Mouse (Mus musculus) neural tube, embryonic 15.5 days (tissue): ENCODE measurements around the gene Rock2. TPM values are rescaled to one million over a fixed set of nuclear protein-coding genes. Genes with fewer than 3 reads are reported as not detected.

ENCODE experiments used
- ATAC-seq: fragments of 200-750 bp; cut with Nextera tagmentation; 2 replicates; pipeline ENCODE4 v1.8.0; 2017; ENCODE audit warnings: mild to moderate bottlenecking, moderate TSS enrichment, moderate library complexity; ENCODE audit not compliant: low FRiP score
- H3K27ac ChIP-seq: fragments of 300-500 bp; sonication (generic); replicated peaks from 2 replicates; pipeline ENCODE4 v1.5.1; 2015; ENCODE audit warnings: mild to moderate bottlenecking, inconsistent platforms
- H3K27me3 ChIP-seq: fragments of 300-500 bp; sonication (generic); replicated peaks from 2 replicates; pipeline ENCODE4 v1.6.1; 2015; ENCODE audit warnings: inconsistent platforms
- H3K36me3 ChIP-seq: fragments of 300-500 bp; sonication (generic); 2 replicates; pipeline ENCODE4 v1.6.1; 2015; ENCODE audit warnings: inconsistent platforms
- H3K4me1 ChIP-seq: fragments of 300-500 bp; sonication (generic); 2 replicates; pipeline ENCODE4 v1.6.1; 2015; ENCODE audit warnings: inconsistent platforms
- H3K4me2 ChIP-seq: fragments of 300-500 bp; sonication (generic); 2 replicates; pipeline ENCODE4 v1.6.1; 2015; ENCODE audit warnings: inconsistent platforms, mild to moderate bottlenecking, moderate library complexity
- H3K4me3 ChIP-seq: fragments of 300-500 bp; sonication (generic); replicated peaks from 2 replicates; pipeline ENCODE4 v1.5.1; 2015; ENCODE audit warnings: mild to moderate bottlenecking, inconsistent platforms
- H3K9ac ChIP-seq: fragments of 300-500 bp; sonication (generic); replicated peaks from 2 replicates; pipeline ENCODE4 v1.6.1; 2015; ENCODE audit warnings: mild to moderate bottlenecking, inconsistent platforms
- H3K9me3 ChIP-seq: fragments of 300-500 bp; sonication (generic); replicated peaks from 2 replicates; pipeline ENCODE4 v1.6.1; 2016; ENCODE audit warnings: inconsistent platforms
- WGBS: fragments of 180-500 bp; shearing (Covaris S2); methylation state at CpG from one replicate; pipeline ENCODE4 v1.1.7; 2015; ENCODE audit warnings: mixed read lengths; 5-methylcytosine and 5-hydroxymethylcytosine counted together
- polyA plus RNA-seq: library from polyadenylated mRNA; unstranded; fragments of >200 nt; fragmentation: Nextera tagmentation; extraction: Ambion mirVana; gene quantifications from 2 replicates; pipeline ENCODE4 v1.2.1, GENCODE M21; 2015

Rock2 gene
- polyA plus RNA-seq, 1 experiment from 2014 or later = 13.7 TPM

DNA sequence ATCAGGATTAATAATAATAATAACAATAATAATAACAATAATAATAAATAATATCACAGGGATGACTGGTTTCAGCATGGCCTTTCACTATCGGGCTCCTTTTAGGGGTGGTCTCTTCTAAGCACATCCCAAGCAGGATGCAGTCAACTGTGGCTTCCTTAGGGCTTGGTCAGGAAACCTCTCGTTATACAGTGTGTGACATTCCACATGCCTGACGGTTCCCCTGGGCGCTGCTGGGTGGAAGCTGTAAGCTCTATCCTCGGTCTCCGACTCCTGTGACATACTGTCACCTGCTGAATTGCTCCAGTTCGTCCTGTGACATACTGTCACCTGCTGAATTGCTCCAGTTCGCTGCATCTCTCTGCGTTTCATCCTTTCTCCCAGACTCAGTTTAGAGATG lies 141.8 kb downstream of the Rock2 start:
- peaks cover 20% of the 10 kb centered on the region for H3K4me1 ChIP-seq
- H3K36me3 ChIP-seq = no peaks in the 10 kb centered on the region
- peak overlapping the region; percentile 15; the same call in 1 of the 2 replicates for H3K4me2 ChIP-seq
- no peak overlapping the region for H3K9ac ChIP-seq
- H3K4me3 ChIP-seq = no peak overlapping the region
- no peaks in the 10 kb centered on the region for H3K9me3 ChIP-seq
- H3K27me3 ChIP-seq = peaks cover 8% of the 10 kb centered on the region
- ATAC-seq = no peak; the same call in 1 of the 2 replicates
- 41% methylated on average over 9 of the region's 9 CpGs for WGBS
- no peak overlapping the region for H3K27ac ChIP-seq

- no peak overlapping the region for H3K4me2 ChIP-seq
- no peaks in the 10 kb centered on the region for H3K36me3 ChIP-seq
- peaks cover 7% of the 10 kb centered on the region for H3K27me3 ChIP-seq
- H3K4me3 ChIP-seq = no peak overlapping the region
- ATAC-seq = peak; percentile 14; the same call in 1 of the 2 replicates
- peaks cover 20% of the 10 kb centered on the region for H3K4me1 ChIP-seq
- no peak overlapping the region for H3K27ac ChIP-seq
- no peak overlapping the region for H3K9ac ChIP-seq
- no peaks in the 10 kb centered on the region for H3K9me3 ChIP-seq
- 54% methylated on average over 14 of the region's 14 CpGs for WGBS
Measured at GRCm38 (mm10) chr12:17037053-17037610, 142.4 kb downstream of the Rock2 start.

Other genes starting within 250 kb of the Rock2 start
- gene Ntsr2, start 241.5 kb upstream of the Rock2 start, polyA plus RNA-seq = 3.4 and 3.5 TPM in 2 replicates
- 0.67 and 1.9 TPM in 2 replicates for gene Greb1, start 94.0 kb upstream of the Rock2 start, polyA plus RNA-seq
- 26.3 and 31.2 TPM in 2 replicates for gene E2f6, start 83.9 kb upstream of the Rock2 start, polyA plus RNA-seq
- gene Pqlc3, start 105.5 kb downstream of the Rock2 start, polyA plus RNA-seq = 2.0 and 6.8 TPM in 2 replicates
- gene 2410004P03Rik, start 116.8 kb downstream of the Rock2 start, polyA plus RNA-seq = 5.0 and 5.5 TPM in 2 replicates